Mouse (Mus musculus) forebrain, embryonic 16.5 days (tissue): Measurements from ENCODE around the gene Spta1. TPM values are rescaled to one million over a fixed set of nuclear protein-coding genes. Genes with fewer than 3 reads are reported as not detected.

Source experiments
- ATAC-seq: fragments of 200-750 bp; cut with Nextera tagmentation; 2 replicates; pipeline ENCODE4 v1.8.0; 2017; ENCODE audit warnings: mild to moderate bottlenecking, moderate library complexity
- H3K27ac ChIP-seq: fragments of 300-500 bp; sonication (generic); 2 replicates; pipeline ENCODE4 v1.5.1; 2014; ENCODE audit warnings: low read length, control low read depth
- H3K27me3 ChIP-seq: fragments of 300-500 bp; sonication (generic); replicated peaks from 2 replicates; pipeline ENCODE4 v1.6.1; 2014; ENCODE audit warnings: low read length; ENCODE audit not compliant: control insufficient read depth, insufficient read depth
- H3K36me3 ChIP-seq: fragments of 300-500 bp; sonication (generic); 2 replicates; pipeline ENCODE4 v1.6.1; 2014; ENCODE audit not compliant: control insufficient read depth, insufficient read depth
- H3K4me1 ChIP-seq: fragments of 300-500 bp; sonication (generic); replicated peaks from 2 replicates; pipeline ENCODE4 v1.6.1; 2014; ENCODE audit warnings: low read length; ENCODE audit not compliant: control insufficient read depth, insufficient read depth
- H3K4me2 ChIP-seq: fragments of 300-500 bp; sonication (generic); 2 replicates; pipeline ENCODE4 v1.6.1; 2014; ENCODE audit warnings: mild to moderate bottlenecking, low read length, control low read depth
- H3K4me3 ChIP-seq: fragments of 300-500 bp; sonication (generic); replicated peaks from 2 replicates; pipeline ENCODE4 v1.5.1; 2014; ENCODE audit warnings: mild to moderate bottlenecking, low read length, control low read depth
- H3K9ac ChIP-seq: fragments of 300-500 bp; sonication (generic); replicated peaks from 2 replicates; pipeline ENCODE4 v1.6.1; 2014; ENCODE audit warnings: low read depth, low read length, control low read depth
- H3K9me3 ChIP-seq: fragments of 300-500 bp; sonication (generic); 2 replicates; pipeline ENCODE4 v1.6.1; 2016; ENCODE audit warnings: low read length; ENCODE audit not compliant: control insufficient read depth
- WGBS: fragments of 180-500 bp; shearing (Covaris S2); extraction: QIAGEN DNeasy Blood & Tissue Kit; methylation state at CpG from one replicate; pipeline ENCODE4 v1.1.7; 2014; 5-methylcytosine and 5-hydroxymethylcytosine counted together
- polyA plus RNA-seq: library from polyadenylated mRNA; unstranded; fragments of >200 nt; fragmentation: Nextera tagmentation; extraction: Ambion mirVana; gene quantifications from 2 replicates; pipeline ENCODE4 v1.2.1, GENCODE M21; 2015

Gene Spta1
- polyA plus RNA-seq, 1 experiment from 2014 or later = 0.13 TPM

DNA sequence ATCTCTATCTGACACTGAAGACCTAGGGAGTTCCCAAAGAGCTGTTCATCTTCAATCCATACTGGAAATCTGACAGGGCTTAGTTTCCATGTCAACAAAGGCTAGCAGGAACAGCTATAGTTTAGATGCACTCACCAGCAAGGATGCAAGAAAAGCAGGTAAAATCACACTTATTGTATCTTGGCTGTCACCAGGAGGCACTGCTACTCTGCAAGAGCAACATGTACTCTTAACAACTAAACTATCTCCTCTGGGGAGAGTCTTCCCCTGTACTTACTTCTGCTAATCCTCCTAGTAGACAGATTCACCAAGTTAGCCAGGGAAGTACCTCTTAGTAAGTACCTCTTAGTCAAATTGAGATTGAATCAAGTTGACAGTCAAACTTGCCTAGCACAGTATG lies 3.6 kb upstream of the Spta1 start:
- Histone ChIP-seq H3K27me3 (no peaks in the 10 kb centered on the region), H3K4me2 (no peak overlapping the region), H3K4me1 (no peaks in the 10 kb centered on the region), H3K9me3 (no peaks in the 10 kb centered on the region), H3K27ac (no peak overlapping the region), H3K36me3 (no peaks in the 10 kb centered on the region), H3K4me3 (no peak overlapping the region), H3K9ac (no peak overlapping the region)
- no peak for ATAC-seq

DNA sequence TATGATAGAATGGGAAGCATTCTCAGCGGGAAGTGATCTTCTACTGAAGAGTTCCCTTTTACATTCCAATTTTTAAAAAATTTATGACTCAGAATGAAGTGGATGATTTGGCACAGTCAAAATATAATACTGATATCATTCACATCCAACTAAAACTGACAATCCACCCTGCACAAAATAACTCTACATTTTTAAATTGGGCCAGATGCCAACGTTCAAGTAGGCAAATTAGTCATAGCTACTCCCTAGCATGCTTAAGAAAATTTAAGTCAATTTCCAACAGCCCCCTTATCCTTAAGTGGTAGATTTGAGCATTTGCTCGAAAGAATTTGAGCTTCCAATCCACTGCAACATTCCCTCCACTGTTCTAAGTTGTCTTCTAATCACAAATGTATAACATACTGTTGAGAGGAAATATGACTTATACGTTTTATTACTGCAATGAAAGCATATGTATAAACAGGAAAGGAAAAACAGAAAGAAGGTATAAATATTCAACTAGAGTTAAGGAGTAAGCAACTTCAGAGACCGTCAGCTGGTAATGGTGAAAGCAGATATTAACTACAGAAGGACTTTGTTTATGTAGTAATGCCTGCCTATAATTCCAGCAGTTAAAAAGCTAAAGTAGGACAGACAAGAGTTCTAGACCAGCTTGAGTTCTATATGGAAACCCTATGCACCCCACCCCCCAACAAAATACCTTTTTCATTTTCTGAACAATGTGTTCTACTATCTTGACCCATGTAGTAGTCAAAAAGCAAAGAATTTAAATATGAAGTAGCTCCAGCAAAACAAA lies 1.7 kb upstream of the Spta1 start:
- 84% methylated on average over 5 of the region's 5 CpGs for WGBS
- ATAC-seq = no peak
- Histone ChIP-seq H3K27me3 (no peaks in the 10 kb centered on the region), H3K4me2 (no peak overlapping the region), H3K27ac (no peak overlapping the region), H3K9ac (no peak overlapping the region), H3K4me1 (no peaks in the 10 kb centered on the region), H3K36me3 (no peaks in the 10 kb centered on the region), H3K4me3 (no peak overlapping the region), H3K9me3 (no peaks in the 10 kb centered on the region)

DNA sequence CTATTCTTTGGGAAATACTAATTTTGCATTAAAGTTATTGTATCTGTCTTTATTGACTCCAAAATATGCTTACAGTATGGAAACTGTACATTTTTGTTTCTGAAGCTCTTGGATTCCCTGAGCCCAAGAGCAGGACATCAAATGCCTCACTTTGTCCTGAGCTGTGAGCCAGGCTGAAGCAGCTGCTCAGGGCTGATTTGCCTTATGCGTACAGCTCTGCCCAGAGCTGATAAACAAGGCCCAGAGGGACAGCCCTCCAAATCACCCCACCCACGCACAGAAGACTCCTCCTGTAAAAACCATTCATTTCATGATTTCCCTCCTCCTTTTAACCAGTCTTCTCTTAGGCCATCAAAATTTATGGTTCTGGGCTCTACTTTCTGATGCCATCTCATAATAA lies 1.0 kb upstream of the Spta1 start:
- Histone ChIP-seq H3K36me3 (no peaks in the 10 kb centered on the region), H3K9ac (no peak overlapping the region), H3K27ac (no peak overlapping the region), H3K4me1 (no peaks in the 10 kb centered on the region), H3K4me3 (no peak overlapping the region), H3K27me3 (no peaks in the 10 kb centered on the region), H3K4me2 (no peak overlapping the region), H3K9me3 (no peaks in the 10 kb centered on the region)
- ATAC-seq = no peak
- WGBS = 60% methylated on average over 2 of the region's 2 CpGs

DNA sequence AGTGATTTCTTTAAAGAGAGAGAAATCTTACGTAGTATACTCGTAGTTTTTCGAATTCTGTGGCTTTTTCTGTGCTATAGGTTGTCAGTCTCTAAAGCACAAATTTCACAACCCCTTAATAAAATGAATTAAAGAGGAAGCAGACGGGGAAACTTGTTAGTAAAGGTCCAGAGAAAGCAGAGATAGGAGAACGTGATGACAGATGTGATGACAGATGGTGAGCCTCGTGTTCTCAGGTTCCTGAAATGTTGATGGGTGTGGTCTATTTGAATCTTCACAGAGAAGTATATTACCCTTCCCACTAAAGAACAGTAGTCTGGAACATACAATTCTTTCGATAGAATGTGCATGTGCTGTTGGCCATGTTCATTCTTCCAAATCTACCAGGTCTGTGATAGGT lies 32.1 kb downstream of the Spta1 start:
- no peak overlapping the region for H3K9ac ChIP-seq
- no peak overlapping the region for H3K4me2 ChIP-seq
- no peak for ATAC-seq
- H3K4me1 ChIP-seq = no peaks in the 10 kb centered on the region
- H3K36me3 ChIP-seq = no peaks in the 10 kb centered on the region
- no peaks in the 10 kb centered on the region for H3K9me3 ChIP-seq
- no peak overlapping the region for H3K4me3 ChIP-seq
- no peak overlapping the region for H3K27ac ChIP-seq
- WGBS = 82% methylated on average over 7 of the region's 7 CpGs
- H3K27me3 ChIP-seq = no peaks in the 10 kb centered on the region

DNA sequence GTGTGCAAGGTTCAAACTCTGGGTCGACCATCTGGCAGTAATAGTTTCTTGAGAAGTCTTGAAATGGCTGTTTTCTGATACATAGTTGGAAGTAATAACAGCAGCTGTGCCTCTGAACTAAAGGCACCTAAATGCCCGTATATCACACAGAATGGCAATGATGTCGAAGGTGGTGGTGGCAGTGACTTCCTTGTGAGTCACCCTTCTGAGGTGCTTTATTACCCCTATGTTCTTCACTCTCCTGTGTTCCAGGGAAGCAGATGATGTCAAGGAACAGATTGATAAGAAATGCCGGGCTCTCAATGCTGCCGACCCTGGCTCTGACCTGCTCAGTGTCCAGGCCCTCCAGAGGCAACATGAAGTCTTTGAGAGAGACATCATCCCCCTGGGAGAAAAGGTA lies 39.7 kb downstream of the Spta1 start:
- Histone ChIP-seq H3K27me3 (no peaks in the 10 kb centered on the region), H3K4me1 (no peaks in the 10 kb centered on the region), H3K4me3 (no peak overlapping the region), H3K9me3 (no peaks in the 10 kb centered on the region), H3K36me3 (no peaks in the 10 kb centered on the region), H3K27ac (no peak overlapping the region), H3K4me2 (no peak overlapping the region), H3K9ac (no peak overlapping the region)
- no peak for ATAC-seq
- 92% methylated on average over 5 of the region's 5 CpGs for WGBS

DNA sequence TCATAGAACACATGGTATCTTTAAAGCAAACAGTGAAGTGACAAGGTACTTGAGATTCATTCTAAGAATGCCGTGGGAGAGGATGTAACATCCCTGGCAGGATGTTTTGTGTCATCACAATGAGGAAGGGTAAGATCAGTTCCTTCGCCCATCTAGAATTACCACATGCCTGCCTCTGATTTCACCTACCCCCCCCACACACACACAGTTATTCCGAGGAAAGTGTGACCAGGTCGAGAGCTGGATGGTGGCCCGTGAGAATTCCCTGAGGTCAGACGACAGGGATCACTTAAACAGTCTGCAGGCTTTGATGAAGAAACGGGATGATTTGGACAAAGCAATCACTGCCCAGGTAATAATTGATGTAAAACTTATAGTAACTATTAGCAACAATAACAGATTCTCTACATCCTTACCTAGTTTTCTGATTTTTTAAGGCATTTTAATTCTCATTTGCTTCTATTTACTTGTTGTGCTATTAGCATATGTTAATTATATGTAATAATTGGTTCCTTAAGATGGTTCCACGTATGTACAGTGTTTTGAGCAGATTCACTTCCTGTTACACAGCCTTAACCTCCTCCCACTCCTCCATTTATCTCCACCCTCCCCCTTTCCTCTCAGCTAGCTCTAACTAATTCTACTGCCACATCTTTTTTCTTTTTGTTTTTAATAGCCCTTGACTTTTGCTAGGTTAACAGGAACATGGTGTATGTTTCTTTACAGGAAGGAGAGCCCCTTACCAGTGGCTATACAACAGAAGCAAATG lies 42.9 kb downstream of the Spta1 start:
- no peak for ATAC-seq
- WGBS = 83% methylated on average over 8 of the region's 8 CpGs
- no peaks in the 10 kb centered on the region for H3K9me3 ChIP-seq

DNA sequence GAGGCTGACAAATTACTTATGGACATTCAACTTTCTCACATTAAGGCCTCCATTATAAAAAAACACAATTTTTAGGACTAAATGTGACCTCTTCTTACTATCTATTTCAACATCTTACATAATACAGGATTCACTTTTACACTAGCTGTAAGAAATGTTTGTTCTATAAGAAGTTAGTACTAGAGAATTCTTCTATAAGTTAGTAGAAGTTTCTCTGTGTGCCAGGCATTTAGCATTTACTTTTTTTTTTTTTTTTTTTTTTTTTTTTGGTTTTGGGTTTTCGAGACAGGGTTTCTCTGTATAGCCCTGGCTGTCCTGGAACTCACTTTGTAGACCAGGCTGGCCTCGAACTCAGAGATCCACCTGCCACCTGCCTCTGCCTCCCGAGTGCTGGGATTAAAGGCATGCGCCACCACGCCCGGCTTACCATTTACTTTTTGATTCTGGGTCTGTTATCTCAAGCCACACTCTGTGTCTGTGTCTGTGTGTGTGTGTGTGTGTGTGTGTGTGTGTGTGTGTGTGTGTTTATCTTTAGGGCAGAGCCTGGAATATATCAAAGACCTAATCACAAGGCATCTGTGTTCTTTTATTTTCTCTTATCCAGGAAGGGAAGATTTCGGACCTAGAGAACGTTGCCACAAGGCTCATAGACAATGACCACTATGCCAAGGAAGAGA lies 44.1 kb downstream of the Spta1 start:
- WGBS = 93% methylated on average over 7 of the region's 8 CpGs
- no peak overlapping the region for H3K27ac ChIP-seq
- ATAC-seq = no peak
- H3K4me1 ChIP-seq = no peaks in the 10 kb centered on the region
- H3K4me3 ChIP-seq = no peak overlapping the region
- H3K4me2 ChIP-seq = no peak overlapping the region
- no peaks in the 10 kb centered on the region for H3K27me3 ChIP-seq
- no peaks in the 10 kb centered on the region for H3K9me3 ChIP-seq
- H3K36me3 ChIP-seq = no peaks in the 10 kb centered on the region
- H3K9ac ChIP-seq = no peak overlapping the region

More for the DNA sequence above, 42.9 kb downstream of the Spta1 start:
- H3K4me3 ChIP-seq = no peak overlapping the region
- no peaks in the 10 kb centered on the region for H3K4me1 ChIP-seq
- no peaks in the 10 kb centered on the region for H3K36me3 ChIP-seq
- H3K27ac ChIP-seq = no peak overlapping the region
- H3K4me2 ChIP-seq = no peak overlapping the region
- no peak overlapping the region for H3K9ac ChIP-seq
- no peaks in the 10 kb centered on the region for H3K27me3 ChIP-seq

DNA sequence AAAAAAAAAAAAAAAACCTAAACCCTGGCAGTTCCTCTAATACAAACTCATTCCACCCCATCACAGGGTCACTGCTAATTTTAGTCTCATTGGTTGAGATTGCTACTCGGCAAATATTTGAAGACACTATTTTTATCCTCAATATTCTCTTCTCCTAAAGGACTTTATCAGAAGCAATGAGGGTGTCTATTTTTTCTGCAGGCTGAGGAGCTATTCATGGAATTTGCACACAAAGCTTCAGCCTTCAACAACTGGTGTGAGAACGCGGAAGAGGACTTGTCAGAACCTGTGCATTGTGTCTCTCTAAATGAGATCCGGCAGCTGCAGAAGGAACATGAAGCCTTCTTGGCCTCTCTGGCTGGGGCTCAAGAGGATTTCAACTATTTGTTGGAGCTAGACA lies 67.3 kb downstream of the Spta1 start:
- Histone ChIP-seq H3K27ac (no peak overlapping the region), H3K4me3 (no peak overlapping the region), H3K9me3 (no peaks in the 10 kb centered on the region), H3K4me1 (no peaks in the 10 kb centered on the region), H3K4me2 (no peak overlapping the region), H3K36me3 (no peaks in the 10 kb centered on the region), H3K9ac (no peak overlapping the region), H3K27me3 (no peaks in the 10 kb centered on the region)
- 91% methylated on average over 4 of the region's 4 CpGs for WGBS
- no peak for ATAC-seq

DNA sequence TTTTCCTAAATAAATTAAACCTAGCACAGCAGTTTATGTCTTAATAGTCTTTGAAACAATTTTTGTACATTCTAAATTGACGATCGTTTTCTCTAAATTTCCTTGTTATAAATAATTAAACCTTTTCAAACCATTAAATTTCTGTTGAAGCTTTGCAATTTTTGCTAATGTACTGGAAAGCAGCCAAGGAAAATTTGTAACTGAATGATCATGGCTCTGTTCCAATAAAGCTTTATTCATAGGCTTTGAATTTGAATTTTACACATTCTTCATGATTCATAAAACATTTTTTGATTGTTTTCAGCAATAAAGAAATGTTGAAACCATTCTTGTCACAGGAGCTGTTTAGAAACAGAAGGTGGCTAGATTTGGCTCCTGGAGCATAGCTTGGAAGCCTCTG lies 72.0 kb downstream of the Spta1 start:
- Histone ChIP-seq H3K27ac (no peak overlapping the region), H3K4me3 (no peak overlapping the region), H3K9me3 (no peaks in the 10 kb centered on the region), H3K36me3 (no peaks in the 10 kb centered on the region), H3K27me3 (no peaks in the 10 kb centered on the region), H3K4me2 (no peak overlapping the region), H3K9ac (no peak overlapping the region), H3K4me1 (no peaks in the 10 kb centered on the region)
- 50% methylated on average over 2 of the region's 2 CpGs for WGBS
- ATAC-seq = no peak
